Mouse (Mus musculus) urinary bladder, postnatal 0 days (tissue): ENCODE measurements around the gene Il18. TPM values are rescaled to one million over a fixed set of nuclear protein-coding genes. Genes with fewer than 3 reads are reported as not detected.

Experiments used
- polyA plus RNA-seq: library from polyadenylated mRNA; unstranded; fragments of >200 nt; fragmentation: Nextera tagmentation; extraction: Ambion mirVana; gene quantifications from 2 replicates; pipeline ENCODE4 v1.2.1, GENCODE M21; 2015

Il18 gene
- 7.4 and 9.4 TPM in 2 replicates for polyA plus RNA-seq

GRCm38 (mm10) chr9:50554241-50555093 lies at the start of gene Il18:
TSS of gene Il18 (plus strand) at chr9:50554827.

GRCm38 (mm10) chr9:50528293-50528892 lies 26.2 kb upstream of the Il18 start, which contains the start of gene Pts:
TSS of gene Pts (minus strand) at chr9:50528724.

DNA sequence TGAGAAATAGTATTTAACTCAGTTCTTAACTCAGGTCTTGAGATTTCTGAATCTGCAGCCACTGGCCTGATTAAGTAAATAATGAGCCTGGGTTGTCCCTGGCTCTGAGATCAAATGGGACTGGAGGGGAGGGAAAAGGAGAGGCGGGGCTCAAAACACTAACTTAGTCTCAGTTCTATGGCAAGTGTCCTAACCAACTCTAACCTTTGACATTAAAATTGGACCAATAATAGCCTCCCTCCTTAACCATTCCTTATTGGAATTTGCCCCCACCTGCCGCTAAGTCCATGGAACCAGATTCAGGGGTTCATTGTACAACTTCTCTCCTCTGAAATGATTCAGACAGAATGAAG lies 443 bp downstream of the Il18 start, which contains the start of gene Bco2:
TSS of gene Bco2 (minus strand) at position 88 of the 353 bp plus-strand sequence.

GRCm38 (mm10) chr9:50561145-50561917 lies 6.7 kb downstream of the Il18 start, which contains the start of gene Tex12:
TSS of gene Tex12 (minus strand) at chr9:50561325.

GRCm38 (mm10) chr9:50603189-50603997 lies 48.8 kb downstream of the Il18 start, which contains the start of the genes Sdhd and Timm8b:
TSS of gene Sdhd (minus strand) at chr9:50603812.
TSS of gene Timm8b (plus strand) at chr9:50603910.

GRCm38 (mm10) chr9:50616766-50617603 lies 62.4 kb downstream of the Il18 start, which contains the start of the genes Pih1d2 and Nkapd1:
TSS of gene Pih1d2 (plus strand) at chr9:50617321.
TSS of gene Nkapd1 (minus strand) at chr9:50617464.

Other genes starting within 250 kb of the Il18 start
- 221 and 267 TPM in 2 replicates for gene Rpl10-ps3, start 209.9 kb upstream of the Il18 start, polyA plus RNA-seq
- 85.3 and 90.0 TPM in 2 replicates for gene Plet1, start 60.3 kb upstream of the Il18 start, polyA plus RNA-seq
- 64.4 and 72.6 TPM in 2 replicates for gene Pts, start 26.1 kb upstream of the Il18 start, polyA plus RNA-seq
- 0.15 and 0.30 TPM in 2 replicates for gene Bco2, start 354 bp downstream of the Il18 start, polyA plus RNA-seq
- gene Tex12, start 6.5 kb downstream of the Il18 start, polyA plus RNA-seq, result not detected in 2 replicates
- 283 and 294 TPM in 2 replicates for gene Sdhd, start 49.0 kb downstream of the Il18 start, polyA plus RNA-seq
- gene Timm8b, start 49.1 kb downstream of the Il18 start, polyA plus RNA-seq, result 213 and 221 TPM in 2 replicates
- gene Pih1d2, start 62.5 kb downstream of the Il18 start, polyA plus RNA-seq, result 1.5 and 1.8 TPM in 2 replicates
- 12.5 and 14.8 TPM in 2 replicates for gene Nkapd1, start 62.6 kb downstream of the Il18 start, polyA plus RNA-seq
- gene Dlat, start 105.0 kb downstream of the Il18 start, polyA plus RNA-seq, result 36.8 and 50.7 TPM in 2 replicates
- gene Dixdc1, start 184.7 kb downstream of the Il18 start, polyA plus RNA-seq, result 4.4 and 5.5 TPM in 2 replicates
- 8.0 and 8.8 TPM in 2 replicates for gene 2310030G06Rik, start 191.7 kb downstream of the Il18 start, polyA plus RNA-seq
- gene Cryab, start 196.5 kb downstream of the Il18 start, polyA plus RNA-seq, result 377 and 452 TPM in 2 replicates
- 50.8 and 52.8 TPM in 2 replicates for gene Hspb2, start 197.5 kb downstream of the Il18 start, polyA plus RNA-seq
- gene Fdxacb1, start 213.4 kb downstream of the Il18 start, polyA plus RNA-seq, result 7.0 and 7.4 TPM in 2 replicates
- 19.1 and 20.0 TPM in 2 replicates for gene Alg9, start 220.2 kb downstream of the Il18 start, polyA plus RNA-seq
- 31.9 and 33.0 TPM in 2 replicates for gene 1110032A03Rik, start 220.7 kb downstream of the Il18 start, polyA plus RNA-seq